ENCODE assay signal across 13 mouse cellular contexts in genomic region chr10:8504832-8505231, GRCm38 (mm10). TPM values are rescaled to one million over a fixed set of nuclear protein-coding genes. Genes with fewer than 3 reads are reported as not detected.
DNase-seq lines count a peak whose midpoint lies in the region.
"Had no signal": no experiment of that assay in that cellular context is flagged by ENCODE, and none has a peak within 500 bp of the region (broad histone marks: within the 10 kb centered on the region; RNA-seq: fewer than 3 reads in every experiment).

No protein-coding gene starts in this region.

- DNase-seq in heart, adult 18-20 months, result peak; percentile 50 to 52
- no peak for DNase-seq in heart, postnatal 25 days (ENCODE audit: low spot score)
- DNase-seq in ovary, postnatal 36 days (ENCODE audit: low spot score), result peak; percentile 14
- DNase-seq in ovary, adult 18-20 months (ENCODE audit: low spot score), result no peak
- DNase-seq in gastrocnemius, postnatal 25 days, result peak; percentile 8
- no peak for DNase-seq in left cerebral cortex, postnatal 36 days (ENCODE audit: low spot score in 2 of 2)
- DNase-seq in spleen, postnatal 10 days (ENCODE audit: low spot score in 2 of 2), result no peak
- DNase-seq: embryo, embryonic 11 days; kidney, adult 11 months; midbrain, embryonic 14.5 days; right cerebral cortex, adult 18-20 months; thymus, postnatal 25 days had no signal

- intact Hi-C loops in heart, postnatal 25 days (cut with DNase I), result no loop called here
- intact Hi-C loops in left cerebral cortex, postnatal 36 days (cut with DNase I), result no loop called here

RNA-seq across cellular contexts. Expression of gene Ust, which starts 13.8 kb away (rescaled TPM):
- total RNA-seq in heart, adult 18-20 months (2021), result 1 to 10 TPM; 1.1 to 1.9 TPM
- 1 to 10 TPM; 1.5 to 2.2 TPM for total RNA-seq in heart, postnatal 25 days (2021)
- total RNA-seq in gastrocnemius, postnatal 25 days (2021), result 1 to 10 TPM; 1.5 to 2.3 TPM
- 10 to 100 TPM; 21.0 to 24.6 TPM for total RNA-seq in left cerebral cortex, postnatal 36 days (2021)
- total RNA-seq: CH12.LX had no signal

Comparison
In these comparisons a context has a peak if more than half of its experiments do, and no peak if none do; other contexts are left out.
1. DNase-seq: peak in heart, adult 18-20 months (2 of 2), ovary, postnatal 36 days (single experiment) and gastrocnemius, postnatal 25 days (single experiment); none in heart, postnatal 25 days (single experiment), ovary, adult 18-20 months (single experiment), left cerebral cortex, postnatal 36 days (0 of 2) and spleen, postnatal 10 days (0 of 2).
2. RNA of gene Ust, which starts 13.8 kb away (total RNA-seq): 21.0 to 24.6 TPM in left cerebral cortex, postnatal 36 days; 1.5 to 2.3 TPM in gastrocnemius, postnatal 25 days, 1.5 to 2.2 TPM in heart, postnatal 25 days and 1.1 to 1.9 TPM in heart, adult 18-20 months; every median in the first group is over 4 times any median in the second.